In the genomic region with DNA sequence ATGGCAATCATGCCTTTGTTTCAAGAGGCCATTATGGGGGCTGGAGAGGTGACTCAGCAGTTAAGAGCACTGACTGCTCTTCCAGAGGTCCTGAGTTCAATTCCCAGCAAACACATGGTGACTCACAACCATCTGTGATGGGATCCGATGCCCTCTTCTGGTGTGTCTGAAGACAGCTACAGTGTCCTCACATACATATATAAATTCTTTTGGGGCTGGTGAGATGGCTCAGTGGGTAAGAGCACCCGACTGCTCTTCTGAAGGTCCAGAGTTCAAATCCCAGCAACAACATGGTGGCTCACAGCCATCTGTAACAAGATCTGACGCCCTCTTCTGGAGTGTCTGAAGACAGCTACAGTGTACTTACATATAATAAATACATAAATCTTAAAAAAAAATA, we compare ENCODE assay signal across 6 mouse cellular contexts. TPM values are rescaled to one million over a fixed set of nuclear protein-coding genes. Genes with fewer than 3 reads are reported as not detected.
"Had no signal": no experiment of that assay in that cellular context is flagged by ENCODE, and none has a peak within 500 bp of the region (broad histone marks: within the 10 kb centered on the region; RNA-seq: fewer than 3 reads in every experiment).

No protein-coding gene starts in this region.

RNA-seq across cellular contexts. Expression of a gene that starts 27.0 kb away (rescaled TPM):
- total RNA-seq: hematopoietic stem cell, adult 5-6 weeks had no signal

RNA-seq across cellular contexts. Expression of a gene that starts 45.1 kb away (rescaled TPM):
- total RNA-seq: heart, postnatal 14 days; heart, postnatal 25 days; heart, postnatal 36 days; hematopoietic stem cell, adult 5-6 weeks had no signal
- polyA plus RNA-seq: heart, postnatal 0 days; inflammation-experienced regulatory T-cells, adult 6 months had no signal
